Mouse (Mus musculus) limb, embryonic 14.5 days (tissue): ENCODE data around the gene Acp7. TPM values are rescaled to one million over a fixed set of nuclear protein-coding genes. Genes with fewer than 3 reads are reported as not detected.

ENCODE experiments used
- ATAC-seq: fragments of 200-750 bp; cut with Nextera tagmentation; 2 replicates; pipeline ENCODE4 v1.8.0; 2017; ENCODE audit warnings: low read depth, moderate number of reproducible peaks, moderate TSS enrichment; ENCODE audit not compliant: low FRiP score
- DNase-seq: peaks from one replicate; pipeline ENCODE4 v3.0.0-alpha.2; 2015; ENCODE audit warnings: low spot score
- H3K27ac ChIP-seq: fragments of 300-500 bp; sonication (generic); replicated peaks from 2 replicates; pipeline ENCODE4 v1.5.1; 2014; ENCODE audit warnings: low read depth, mild to moderate bottlenecking, low read length, moderate library complexity, mixed read lengths
- H3K27me3 ChIP-seq: fragments of 300-500 bp; sonication (generic); 2 replicates; pipeline ENCODE4 v1.6.1; 2014; ENCODE audit warnings: low read length, mixed read lengths; ENCODE audit not compliant: control insufficient read depth, insufficient read depth
- H3K36me3 ChIP-seq: fragments of 300-500 bp; sonication (generic); 2 replicates; pipeline ENCODE4 v1.6.1; 2014; ENCODE audit warnings: mild to moderate bottlenecking, low read length, moderate library complexity, mixed read lengths; ENCODE audit not compliant: control insufficient read depth, insufficient read depth
- H3K4me1 ChIP-seq: fragments of 300-500 bp; sonication (generic); 2 replicates; pipeline ENCODE4 v1.6.1; 2014; ENCODE audit warnings: antibody characterized with exemption, low read length, mixed read lengths; ENCODE audit not compliant: control insufficient read depth, insufficient read depth
- H3K4me2 ChIP-seq: fragments of 300-500 bp; sonication (generic); replicated peaks from 2 replicates; pipeline ENCODE4 v1.6.1; 2014; ENCODE audit warnings: low read depth, mild to moderate bottlenecking, low read length, moderate library complexity; ENCODE audit not compliant: severe bottlenecking
- H3K4me3 ChIP-seq: fragments of 300-500 bp; sonication (generic); replicated peaks from 2 replicates; pipeline ENCODE4 v1.5.1; 2014; ENCODE audit warnings: low read length
- H3K9ac ChIP-seq: fragments of 300-500 bp; sonication (generic); 2 replicates; pipeline ENCODE4 v1.6.1; 2014; ENCODE audit warnings: mild to moderate bottlenecking, low read depth, low read length, moderate library complexity; ENCODE audit not compliant: severe bottlenecking
- H3K9me3 ChIP-seq: fragments of 300-500 bp; sonication (generic); 2 replicates; pipeline ENCODE4 v1.6.1; 2016; ENCODE audit warnings: low read length; ENCODE audit not compliant: control insufficient read depth
- POLR2A ChIP-seq: fragments of 200-500 bp; IDR thresholded peaks from 2 replicates; pipeline ENCODE4 v1.8.0; 2012; ENCODE audit warnings: inconsistent platforms, mild to moderate bottlenecking, moderate library complexity, borderline replicate concordance; ENCODE audit not compliant: insufficient read depth, insufficient read length; ENCODE audit errors: extremely low read depth
- WGBS: fragments of 180-500 bp; shearing (Covaris S2); extraction: QIAGEN DNeasy Blood & Tissue Kit; methylation state at CpG from one replicate; pipeline ENCODE4 v1.1.7; 2014; 5-methylcytosine and 5-hydroxymethylcytosine counted together
- polyA plus RNA-seq, 2 experiments: library from polyadenylated mRNA; depleted of rRNA in 1 of 2; stranded (reverse) in 1 of 2; unstranded in 1 of 2; fragments of >200 nt; fragmentation: Nextera tagmentation in 1 of 2; extraction: Ambion mirVana in 1 of 2; gene quantifications; 2 replicates each; pipeline versions ENCODE4 v1.2.1 to v1.2.3; 2012 to 2014

Acp7 gene
- polyA plus RNA-seq, 2 experiments, result 0.08 to 0.10 TPM

DNA sequence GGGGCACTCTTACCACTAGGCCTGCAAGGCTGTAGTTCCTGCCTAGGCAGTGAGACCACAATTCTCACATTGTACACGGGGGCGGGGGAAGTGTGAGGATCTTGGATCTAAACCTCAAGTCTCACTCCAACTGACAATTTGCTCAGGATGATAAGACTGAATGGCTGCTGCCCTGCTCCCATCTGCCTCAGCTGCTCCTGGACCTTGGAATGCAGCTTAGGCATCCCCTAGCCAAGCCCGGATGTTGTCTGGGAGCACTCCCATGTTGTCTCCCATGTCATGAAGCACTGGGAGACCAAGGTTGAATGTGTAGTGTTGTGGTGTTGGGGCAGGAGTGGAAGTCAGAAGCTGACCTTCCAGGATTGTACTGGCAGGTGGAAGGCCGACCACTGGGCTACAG is 63.6 kb downstream of the Acp7 start:
- H3K27ac ChIP-seq, result no peak overlapping the region
- no peak overlapping the region for H3K9ac ChIP-seq
- peaks cover 15% of the 10 kb centered on the region for H3K4me1 ChIP-seq
- DNase-seq (no peak), ATAC-seq (no peak)
- TF ChIP-seq POLR2A, result no peak
- peaks cover 64% of the 10 kb centered on the region for H3K36me3 ChIP-seq
- no peaks in the 10 kb centered on the region for H3K27me3 ChIP-seq
- H3K9me3 ChIP-seq, result no peaks in the 10 kb centered on the region
- 79% methylated on average over 4 of the region's 4 CpGs for WGBS
- H3K4me3 ChIP-seq, result no peak overlapping the region
- H3K4me2 ChIP-seq, result no peak overlapping the region

GRCm38 (mm10) chr7:28565407-28565806 is 65.7 kb downstream of the Acp7 start:
- 58% methylated on average over 5 of the region's 5 CpGs for WGBS

GRCm38 (mm10) chr7:28562951-28563350 is 68.2 kb downstream of the Acp7 start:
- Histone ChIP-seq H3K9ac (no peak overlapping the region), H3K4me1 (peaks cover 2% of the 10 kb centered on the region; the same call in 1 of the 2 replicates), H3K36me3 (peaks cover 88% of the 10 kb centered on the region), H3K27ac (no peak overlapping the region), H3K27me3 (no peaks in the 10 kb centered on the region), H3K9me3 (no peaks in the 10 kb centered on the region), H3K4me3 (no peak overlapping the region), H3K4me2 (no peak overlapping the region)
- ATAC-seq (no peak), DNase-seq (no peak)
- no peak for TF ChIP-seq POLR2A
- 97% methylated on average over 13 of the region's 13 CpGs for WGBS

More at GRCm38 (mm10) chr7:28565407-28565806, 65.7 kb downstream of the Acp7 start:
- DNase-seq, result no peak
- no peak overlapping the region for H3K4me3 ChIP-seq
- no peak overlapping the region for H3K27ac ChIP-seq
- no peak for TF ChIP-seq POLR2A
- no peak overlapping the region for H3K4me2 ChIP-seq
- peaks cover 78% of the 10 kb centered on the region for H3K36me3 ChIP-seq
- no peak overlapping the region for H3K9ac ChIP-seq
- H3K4me1 ChIP-seq, result peaks cover 4% of the 10 kb centered on the region
- H3K9me3 ChIP-seq, result no peaks in the 10 kb centered on the region
- no peak for ATAC-seq
- no peaks in the 10 kb centered on the region for H3K27me3 ChIP-seq

DNA sequence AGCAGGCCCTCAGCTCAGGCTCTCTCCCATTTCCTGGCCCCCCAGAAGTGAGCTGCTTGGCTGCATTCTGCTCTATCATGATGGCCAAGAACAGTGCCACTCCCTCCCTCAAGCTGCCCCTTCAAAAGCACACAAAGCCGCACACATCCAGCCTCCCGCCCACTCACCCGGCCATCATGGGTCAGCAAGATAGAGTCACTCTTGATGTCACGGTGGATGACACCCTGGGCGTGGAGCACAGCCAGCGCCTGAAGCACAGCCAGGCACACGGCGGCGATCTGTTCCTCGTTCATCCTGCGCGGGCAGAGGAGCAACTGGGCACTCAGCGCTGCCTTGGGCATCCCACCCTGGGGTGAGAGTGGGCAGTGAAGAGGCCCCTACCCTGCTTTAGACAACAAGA is 68.8 kb downstream of the Acp7 start:
- Histone ChIP-seq H3K9ac (no peak overlapping the region), H3K27me3 (no peaks in the 10 kb centered on the region), H3K36me3 (peaks cover 85% of the 10 kb centered on the region), H3K9me3 (no peaks in the 10 kb centered on the region), H3K4me3 (no peak overlapping the region), H3K4me2 (no peak overlapping the region), H3K27ac (no peak overlapping the region), H3K4me1 (peaks cover 2% of the 10 kb centered on the region; the same call in 1 of the 2 replicates)
- DNase-seq, result no peak
- no peak for ATAC-seq
- no peak for TF ChIP-seq POLR2A
- 96% methylated on average over 13 of the region's 13 CpGs for WGBS

DNA sequence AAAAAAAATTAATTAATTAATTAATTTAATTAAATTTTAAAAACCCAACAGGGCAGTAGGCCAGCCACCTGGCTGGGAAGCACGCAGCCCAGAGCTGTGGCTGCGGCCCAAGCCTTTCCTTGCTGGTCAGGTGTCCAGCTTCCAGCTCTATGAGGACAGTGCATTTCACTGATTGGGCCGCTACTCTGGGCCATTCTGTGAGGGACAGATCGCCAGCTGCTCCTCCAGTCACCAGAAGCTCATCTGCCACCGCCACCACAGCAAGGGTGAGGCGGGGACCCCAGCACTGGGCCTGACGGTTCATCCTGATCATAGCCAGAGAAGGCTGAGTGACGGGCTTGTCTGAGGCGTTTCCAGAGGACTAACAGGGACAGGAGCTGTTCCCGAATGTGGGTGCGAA is 69.2 kb downstream of the Acp7 start:
- DNase-seq, result no peak
- Histone ChIP-seq H3K4me2 (no peak overlapping the region), H3K9me3 (no peaks in the 10 kb centered on the region), H3K4me3 (no peak overlapping the region), H3K36me3 (peaks cover 81% of the 10 kb centered on the region), H3K27me3 (no peaks in the 10 kb centered on the region), H3K27ac (no peak overlapping the region), H3K9ac (no peak overlapping the region), H3K4me1 (peaks cover 2% of the 10 kb centered on the region; the same call in 1 of the 2 replicates)
- WGBS, result 90% methylated on average over 11 of the region's 11 CpGs
- no peak for TF ChIP-seq POLR2A
- ATAC-seq, result no peak

DNA sequence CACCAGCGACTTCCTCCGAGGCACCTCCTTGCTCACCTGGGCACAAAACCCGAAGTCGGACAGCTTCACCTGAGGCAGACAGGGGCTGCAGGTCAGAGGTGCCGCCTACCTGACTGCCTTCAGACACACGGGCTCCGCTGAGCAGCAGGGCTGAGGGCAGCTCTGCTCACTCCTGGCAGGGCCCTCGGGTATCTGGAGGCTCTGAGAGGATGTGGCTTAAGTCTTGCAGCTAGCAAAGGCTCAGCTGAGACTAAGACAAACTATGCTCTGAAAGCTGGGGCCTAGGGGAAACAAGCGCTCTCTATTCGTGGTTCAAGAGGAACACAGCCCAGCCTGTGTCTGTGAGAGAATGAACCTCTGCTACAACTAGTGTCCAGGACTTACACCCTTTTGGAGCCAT is 70.3 kb downstream of the Acp7 start:
- 93% methylated on average over 10 of the region's 10 CpGs for WGBS
- peaks cover 2% of the 10 kb centered on the region; the same call in 1 of the 2 replicates for H3K4me1 ChIP-seq
- no peak for ATAC-seq

More for the DNA sequence above, 70.3 kb downstream of the Acp7 start:
- Histone ChIP-seq H3K9me3 (no peaks in the 10 kb centered on the region), H3K27me3 (no peaks in the 10 kb centered on the region), H3K4me2 (no peak overlapping the region), H3K36me3 (peaks cover 71% of the 10 kb centered on the region), H3K4me3 (no peak overlapping the region), H3K27ac (no peak overlapping the region), H3K9ac (no peak overlapping the region)
- DNase-seq, result no peak
- no peak for TF ChIP-seq POLR2A
